Mouse (Mus musculus): Measurements from ENCODE around the gene Rnf114.

Rnf114 gene

GRCm38 (mm10) chr2:167503896-167504349 lies 11.5 kb downstream of the Rnf114 start:
- no peak for DNase-seq (ENCODE audit: low spot score in 2 of 2)

- DNase-seq (ENCODE audit: low spot score in 2 of 2), result no peak
Observed at GRCm38 (mm10) chr2:167505127-167505526, 12.7 kb downstream of the Rnf114 start.

- DNase-seq (ENCODE audit: low spot score in 2 of 2), result no peak
Observed at GRCm38 (mm10) chr2:167506546-167507260, 14.3 kb downstream of the Rnf114 start.

- DNase-seq (ENCODE audit: low spot score in 2 of 2), result no peak
Observed at GRCm38 (mm10) chr2:167507719-167508385, 15.4 kb downstream of the Rnf114 start.

- no peak for DNase-seq (ENCODE audit: low spot score in 2 of 2)
Observed at GRCm38 (mm10) chr2:167508569-167508968, 16.1 kb downstream of the Rnf114 start.

GRCm38 (mm10) chr2:167510485-167510884 lies 18.0 kb downstream of the Rnf114 start:
- no peak for DNase-seq (ENCODE audit: low spot score in 2 of 2)

GRCm38 (mm10) chr2:167512365-167512764 lies 19.9 kb downstream of the Rnf114 start:
- no peak for DNase-seq (ENCODE audit: low spot score in 2 of 2)

GRCm38 (mm10) chr2:167512970-167513369 lies 20.5 kb downstream of the Rnf114 start:
- no peak for DNase-seq (ENCODE audit: low spot score in 2 of 2)

GRCm38 (mm10) chr2:167514641-167515040 lies 22.2 kb downstream of the Rnf114 start:
- DNase-seq (ENCODE audit: low spot score in 2 of 2), result no peak

GRCm38 (mm10) chr2:167515688-167516087 lies 23.2 kb downstream of the Rnf114 start:
- DNase-seq (ENCODE audit: low spot score in 2 of 2), result no peak

- no peak for DNase-seq (ENCODE audit: low spot score in 2 of 2)
Observed at GRCm38 (mm10) chr2:167519606-167520252, 27.3 kb downstream of the Rnf114 start.

- DNase-seq (ENCODE audit: low spot score in 2 of 2), result no peak
Observed at GRCm38 (mm10) chr2:167528278-167528677, 35.8 kb downstream of the Rnf114 start.

- DNase-seq (ENCODE audit: low spot score in 2 of 2), result no peak
Observed at GRCm38 (mm10) chr2:167529935-167530513, 37.6 kb downstream of the Rnf114 start.

- no peak for DNase-seq (ENCODE audit: low spot score in 2 of 2)
Observed at GRCm38 (mm10) chr2:167530536-167530935, 38.1 kb downstream of the Rnf114 start.

- peak in 1 of 2 experiments; percentile 65 for DNase-seq (ENCODE audit: low spot score in 2 of 2)
Observed at GRCm38 (mm10) chr2:167532131-167532530, 39.7 kb downstream of the Rnf114 start.

GRCm38 (mm10) chr2:167533880-167534279 lies 41.4 kb downstream of the Rnf114 start:
- DNase-seq (ENCODE audit: low spot score in 2 of 2), result no peak

GRCm38 (mm10) chr2:167536320-167536945 lies 44.0 kb downstream of the Rnf114 start:
- DNase-seq (ENCODE audit: low spot score in 2 of 2), result no peak

- DNase-seq (ENCODE audit: low spot score in 2 of 2), result peak; percentile 75 to 88
Observed at GRCm38 (mm10) chr2:167537476-167538297, 45.2 kb downstream of the Rnf114 start, which contains the start of gene Snai1. Snai1 (plus strand) TSS chr2:167538195.

GRCm38 (mm10) chr2:167538671-167539306 lies 46.3 kb downstream of the Rnf114 start:
- DNase-seq (ENCODE audit: low spot score in 2 of 2), result no peak
